Mouse (Mus musculus) liver, embryonic 14.5 days (tissue): ENCODE results near the gene Misp.

ENCODE experiments used
- CTCF ChIP-seq: IDR thresholded peaks from 2 replicates; pipeline ENCODE4 v1.5.1; 2016; ENCODE audit warnings: antibody characterized with exemption, low read depth, control low read depth
- EP300 ChIP-seq: IDR thresholded peaks from 2 replicates; pipeline ENCODE4 v1.6.1; 2016; ENCODE audit warnings: antibody characterized with exemption, low read depth

DNA sequence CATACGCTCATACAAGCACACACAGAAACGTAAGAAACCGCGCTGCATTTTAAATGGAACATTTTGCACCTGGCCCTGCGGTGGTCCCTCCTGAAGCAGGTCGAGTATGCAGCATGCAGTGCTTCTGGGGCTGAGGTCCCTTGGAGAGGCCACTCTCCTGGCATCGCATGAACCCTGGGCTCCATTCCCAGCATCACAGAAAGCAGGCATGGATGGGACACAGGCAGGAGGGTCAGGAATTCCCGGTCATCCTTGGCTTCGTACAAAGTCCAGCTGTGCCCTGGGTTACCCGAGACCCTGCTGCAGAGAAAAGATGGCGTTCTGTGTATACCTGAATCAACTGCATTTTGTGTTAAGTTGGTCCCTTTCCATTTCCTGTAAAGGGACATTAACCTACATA lies 20.3 kb upstream of the Misp start:
- TF ChIP-seq CTCF: no peak
- no peak for TF ChIP-seq EP300
